Mouse (Mus musculus): ENCODE results near the gene Magohb. TPM values are rescaled to one million over a fixed set of nuclear protein-coding genes. Genes with fewer than 3 reads are reported as not detected.
"Not testable (repeated sequence)": the region's sequence is repeated elsewhere in the genome, so short reads cannot be mapped to it uniquely, and the experiment has no call there.

Magohb gene
- polyA plus RNA-seq, 1 experiment from 2014 or later: 50.6 TPM

DNA sequence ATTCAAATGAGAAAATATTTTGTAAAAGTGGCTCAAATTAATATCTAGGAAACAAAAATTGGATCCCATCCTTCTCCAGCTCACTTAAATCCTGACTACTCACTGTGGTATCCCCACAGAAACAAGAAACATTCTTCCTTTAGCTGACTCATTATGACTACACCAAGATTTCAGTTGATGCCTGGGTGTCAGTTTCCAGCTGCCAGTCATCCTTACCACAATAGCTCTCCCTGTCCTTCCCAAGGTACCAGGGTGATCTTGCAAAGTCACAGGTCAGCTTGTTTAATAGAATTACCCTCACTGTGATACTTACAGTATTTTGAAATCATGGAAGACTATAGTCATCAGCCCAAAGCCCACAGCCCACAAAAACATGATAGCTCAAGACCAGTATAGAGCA is 5.5 kb upstream of the Magohb start:
- Histone ChIP-seq H3K4me3 (ENCODE audit: low read length) (no peak overlapping the region), H3K9me3 (ENCODE audit: low read length) (no peaks in the 10 kb centered on the region), H3K27me3 (ENCODE audit: insufficient read depth, low read length) (no peaks in the 10 kb centered on the region), H3K36me3 (ENCODE audit: insufficient read depth, low read length) (no peaks in the 10 kb centered on the region), H3K9ac (replicated peaks; ENCODE audit: low read length) (no peak overlapping the region), H3K4me2 (replicated peaks; ENCODE audit: low read depth, low read length) (no peak overlapping the region), H3K27ac (ENCODE audit: low read length) (no peak overlapping the region), H3K4me1 (ENCODE audit: insufficient read depth, low read length) (no peaks in the 10 kb centered on the region)
- ATAC-seq (ENCODE audit: low FRiP score, low TSS enrichment): no peak

DNA sequence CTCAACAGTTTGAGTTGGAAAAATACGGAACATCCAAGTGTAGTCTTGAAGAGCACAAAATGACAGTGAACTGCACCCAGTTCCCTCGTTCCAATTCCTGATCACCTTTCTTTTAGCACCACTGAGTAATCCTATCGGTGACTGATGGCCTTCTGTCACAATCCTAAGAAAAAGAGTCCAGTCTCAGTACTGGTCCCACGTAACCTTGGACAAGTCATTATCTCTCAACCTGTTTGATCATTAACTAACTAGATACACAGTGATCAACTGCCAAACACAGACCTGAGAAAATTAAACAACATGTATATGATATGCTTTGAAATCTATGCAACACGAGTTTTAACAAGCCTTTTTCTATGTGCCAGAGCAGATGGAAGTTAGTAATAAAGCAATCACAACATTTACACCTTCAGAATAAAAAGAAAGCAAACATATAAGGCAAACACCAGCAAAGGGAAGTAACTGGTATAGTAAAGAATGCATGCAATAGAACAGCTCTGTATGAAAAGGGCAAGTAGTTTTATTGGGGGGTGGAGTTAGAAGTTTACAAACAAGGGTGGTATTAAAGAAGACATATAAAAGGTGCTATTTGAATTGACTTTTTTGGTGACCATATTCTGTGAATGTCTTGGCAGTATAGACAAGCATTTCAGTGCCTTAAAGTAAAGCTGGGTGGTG is 1.5 kb upstream of the Magohb start:
- Histone ChIP-seq H3K4me2 (replicated peaks; ENCODE audit: low read depth, low read length) (no peak overlapping the region), H3K9me3 (ENCODE audit: low read length) (no peaks in the 10 kb centered on the region), H3K27ac (ENCODE audit: low read length) (no peak overlapping the region), H3K36me3 (ENCODE audit: insufficient read depth, low read length) (no peaks in the 10 kb centered on the region), H3K9ac (replicated peaks; ENCODE audit: low read length) (no peak overlapping the region), H3K27me3 (ENCODE audit: insufficient read depth, low read length) (no peaks in the 10 kb centered on the region), H3K4me1 (ENCODE audit: insufficient read depth, low read length) (peaks cover 8% of the 10 kb centered on the region), H3K4me3 (ENCODE audit: low read length) (no peak overlapping the region)
- WGBS: 77% methylated on average over 5 of the region's 5 CpGs
- ATAC-seq (ENCODE audit: low FRiP score, low TSS enrichment): no peak

DNA sequence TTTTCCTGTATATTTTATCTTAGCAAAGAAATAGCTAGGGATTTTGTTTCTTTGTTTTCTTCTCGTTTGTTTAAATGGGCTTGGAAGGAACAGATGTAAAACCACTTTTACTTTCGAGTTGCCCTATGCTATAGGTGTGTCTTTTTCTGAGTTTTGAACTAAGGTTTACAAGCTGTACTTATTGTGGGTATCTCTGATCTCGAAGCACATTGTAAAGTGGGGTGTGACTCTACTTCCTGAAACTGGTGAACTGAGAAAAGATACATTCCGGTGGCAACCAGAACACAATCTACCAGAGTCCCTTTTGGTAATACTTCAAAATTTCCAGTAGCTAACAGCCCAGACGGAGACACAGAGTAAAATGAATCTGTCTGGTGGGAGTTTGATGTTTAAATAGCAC is 872 bp upstream of the Magohb start:
- Histone ChIP-seq H3K4me2 (replicated peaks; ENCODE audit: low read depth, low read length) (no peak overlapping the region; the same call in 1 of the 2 replicates), H3K4me1 (ENCODE audit: insufficient read depth, low read length) (peaks cover 8% of the 10 kb centered on the region), H3K27me3 (ENCODE audit: insufficient read depth, low read length) (no peaks in the 10 kb centered on the region), H3K9me3 (ENCODE audit: low read length) (no peaks in the 10 kb centered on the region), H3K9ac (replicated peaks; ENCODE audit: low read length) (no peak overlapping the region), H3K36me3 (ENCODE audit: insufficient read depth, low read length) (no peaks in the 10 kb centered on the region), H3K27ac (ENCODE audit: low read length) (no peak overlapping the region), H3K4me3 (ENCODE audit: low read length) (no peak overlapping the region)
- WGBS: 83% methylated on average over 5 of the region's 5 CpGs
- no peak for ATAC-seq (ENCODE audit: low FRiP score, low TSS enrichment)

DNA sequence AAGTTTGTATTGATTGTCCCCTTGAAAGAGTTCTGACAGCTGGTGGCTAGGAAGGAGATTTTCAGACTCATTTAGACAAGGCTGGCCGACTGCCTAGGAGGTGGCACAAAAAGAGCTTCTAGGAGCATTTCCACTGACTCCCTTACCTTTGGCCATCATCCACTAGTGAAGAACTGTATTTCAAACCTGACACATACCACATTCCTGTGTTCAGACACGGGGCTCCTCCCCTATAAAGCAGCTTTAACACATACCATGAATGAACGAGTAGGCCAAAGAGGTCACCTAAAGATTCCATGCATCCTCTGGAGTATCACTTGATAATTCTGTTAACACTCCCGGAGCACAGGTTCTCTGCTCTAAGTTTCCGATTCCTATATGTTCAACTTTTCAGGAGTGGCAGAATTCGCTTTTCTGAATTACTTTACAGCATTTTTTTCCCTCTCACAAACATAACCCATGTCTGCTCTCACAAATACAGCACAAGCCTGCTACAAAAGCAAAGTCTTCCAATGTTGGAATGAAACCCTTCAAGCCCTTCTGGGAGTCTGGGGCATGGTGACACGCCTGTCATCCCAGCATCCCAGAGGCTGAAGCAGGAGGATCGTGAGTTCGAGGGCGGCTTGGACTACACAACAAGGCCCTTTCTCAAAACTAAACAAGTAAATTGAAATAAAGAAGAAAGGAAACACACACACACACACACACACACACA is 611 bp downstream of the Magohb start:
- H3K9ac ChIP-seq (replicated peaks; ENCODE audit: low read length): peak overlapping the region; percentile 73
- WGBS: 16% methylated on average over 10 of the region's 10 CpGs
- peaks cover 8% of the 10 kb centered on the region for H3K4me1 ChIP-seq (ENCODE audit: insufficient read depth, low read length)
- H3K4me3 ChIP-seq (ENCODE audit: low read length): peak overlapping the region; percentile 61
- H3K27ac ChIP-seq (ENCODE audit: low read length): peak overlapping the region; percentile 31; the same call in 1 of the 2 replicates
- peak; percentile 71 for ATAC-seq (ENCODE audit: low FRiP score, low TSS enrichment)
- no peaks in the 10 kb centered on the region for H3K9me3 ChIP-seq (ENCODE audit: low read length)
- H3K36me3 ChIP-seq (ENCODE audit: insufficient read depth, low read length): peaks cover 12% of the 10 kb centered on the region
- peak overlapping the region; percentile 55 for H3K4me2 ChIP-seq (replicated peaks; ENCODE audit: low read depth, low read length)
- no peaks in the 10 kb centered on the region for H3K27me3 ChIP-seq (ENCODE audit: insufficient read depth, low read length)

DNA sequence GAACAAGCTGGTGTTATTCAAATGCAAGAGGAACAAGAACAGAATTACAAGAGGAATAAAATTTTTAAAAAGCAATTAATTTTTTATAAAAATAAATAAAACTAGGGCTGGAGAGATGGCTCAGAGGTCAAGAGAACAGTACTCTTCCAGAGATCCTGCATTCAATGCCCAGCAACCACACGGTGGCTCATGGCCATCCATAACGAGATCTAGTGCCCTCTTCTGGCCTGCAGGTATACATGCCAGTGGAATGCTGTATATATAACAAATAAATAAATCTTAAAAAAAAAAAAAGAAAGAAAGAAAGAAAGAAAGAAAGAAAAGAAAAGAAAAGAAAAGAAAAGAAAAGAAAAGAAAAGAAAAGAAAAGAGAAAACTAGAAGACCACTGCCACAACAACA is 2.6 kb downstream of the Magohb start:
- 15% methylated on average over 2 of the region's 2 CpGs for WGBS
- peaks cover 8% of the 10 kb centered on the region for H3K4me1 ChIP-seq (ENCODE audit: insufficient read depth, low read length)
- H3K9ac ChIP-seq (replicated peaks; ENCODE audit: low read length): no peak overlapping the region
- no peak overlapping the region for H3K4me3 ChIP-seq (ENCODE audit: low read length)
- ATAC-seq (ENCODE audit: low FRiP score, low TSS enrichment): no peak
- H3K36me3 ChIP-seq (ENCODE audit: insufficient read depth, low read length): peaks cover 16% of the 10 kb centered on the region
- H3K27me3 ChIP-seq (ENCODE audit: insufficient read depth, low read length): no peaks in the 10 kb centered on the region
- H3K27ac ChIP-seq (ENCODE audit: low read length): no peak overlapping the region
- H3K9me3 ChIP-seq (ENCODE audit: low read length): no peaks in the 10 kb centered on the region
- H3K4me2 ChIP-seq (replicated peaks; ENCODE audit: low read depth, low read length): no peak overlapping the region

DNA sequence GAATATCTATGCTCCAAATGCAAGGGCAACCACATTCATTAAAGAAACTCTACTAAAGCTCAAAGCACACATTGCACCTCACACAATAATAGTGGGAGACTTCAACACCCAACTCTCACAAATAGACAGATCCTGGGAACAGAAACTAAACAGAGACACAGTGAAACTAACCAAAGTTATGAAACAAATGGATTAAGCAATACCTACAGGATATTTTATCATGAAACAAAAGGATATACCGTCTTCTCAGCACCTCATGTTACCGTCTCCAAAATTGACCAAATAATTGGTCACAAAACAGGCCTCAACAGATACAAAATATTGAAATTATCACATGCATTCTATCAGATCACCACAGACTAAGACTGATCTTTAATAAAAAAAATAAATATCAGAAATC is 14.9 kb downstream of the Magohb start:
- H3K9ac ChIP-seq (replicated peaks; ENCODE audit: low read length); H3K9me3 ChIP-seq (ENCODE audit: low read length); H3K4me1 ChIP-seq (ENCODE audit: insufficient read depth, low read length); H3K27me3 ChIP-seq (ENCODE audit: insufficient read depth, low read length); H3K27ac ChIP-seq (ENCODE audit: low read length); ATAC-seq (ENCODE audit: low FRiP score, low TSS enrichment); H3K4me3 ChIP-seq (ENCODE audit: low read length); H3K4me2 ChIP-seq (replicated peaks; ENCODE audit: low read depth, low read length): not testable (repeated sequence)
- H3K36me3 ChIP-seq (ENCODE audit: insufficient read depth, low read length): peaks cover 14% of the 10 kb centered on the region; the same call in 1 of the 2 replicates
- 94% methylated on average over 2 of the region's 2 CpGs for WGBS

DNA sequence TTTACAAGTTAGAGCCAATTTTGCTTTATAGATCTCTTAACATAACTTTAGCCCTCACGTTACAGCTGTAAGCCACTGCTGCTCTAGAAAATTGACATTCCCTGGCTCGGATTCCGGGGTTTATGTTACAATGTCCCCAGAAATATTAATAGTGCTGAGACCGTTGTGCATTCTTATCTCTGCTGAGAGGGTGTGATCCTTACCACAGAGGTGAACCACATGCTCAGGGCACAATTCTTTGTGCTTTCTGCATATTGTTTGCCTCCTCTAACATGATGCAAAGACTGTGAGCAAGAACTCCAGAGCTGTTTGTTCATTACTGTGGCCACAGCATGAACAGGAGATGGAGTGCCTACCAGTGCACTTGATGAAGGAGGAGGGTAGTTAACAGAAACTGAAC is 16.4 kb downstream of the Magohb start:
- Histone ChIP-seq H3K4me3 (ENCODE audit: low read length) (no peak overlapping the region), H3K9me3 (ENCODE audit: low read length) (no peaks in the 10 kb centered on the region), H3K4me1 (ENCODE audit: insufficient read depth, low read length) (no peaks in the 10 kb centered on the region), H3K4me2 (replicated peaks; ENCODE audit: low read depth, low read length) (no peak overlapping the region), H3K9ac (replicated peaks; ENCODE audit: low read length) (no peak overlapping the region), H3K27me3 (ENCODE audit: insufficient read depth, low read length) (no peaks in the 10 kb centered on the region), H3K27ac (ENCODE audit: low read length) (no peak overlapping the region), H3K36me3 (ENCODE audit: insufficient read depth, low read length) (peaks cover 8% of the 10 kb centered on the region; the same call in 1 of the 2 replicates)
- 84% methylated on average over 4 of the region's 4 CpGs for WGBS
- ATAC-seq (ENCODE audit: low FRiP score, low TSS enrichment): no peak

GRCm38 (mm10) chr6:131272311-131272710 is 20.7 kb downstream of the Magohb start:
- H3K4me1 ChIP-seq (ENCODE audit: insufficient read depth, low read length): no peaks in the 10 kb centered on the region
- no peak overlapping the region for H3K4me3 ChIP-seq (ENCODE audit: low read length)
- H3K4me2 ChIP-seq (replicated peaks; ENCODE audit: low read depth, low read length): no peak overlapping the region
- H3K9ac ChIP-seq (replicated peaks; ENCODE audit: low read length): no peak overlapping the region
- no peak for ATAC-seq (ENCODE audit: low FRiP score, low TSS enrichment)
- H3K27ac ChIP-seq (ENCODE audit: low read length): no peak overlapping the region
- 94% methylated on average over 1 of the region's 1 CpGs for WGBS
- no peaks in the 10 kb centered on the region for H3K27me3 ChIP-seq (ENCODE audit: insufficient read depth, low read length)
- H3K36me3 ChIP-seq (ENCODE audit: insufficient read depth, low read length): peaks cover 6% of the 10 kb centered on the region; the same call in 1 of the 2 replicates
- H3K9me3 ChIP-seq (ENCODE audit: low read length): no peaks in the 10 kb centered on the region

DNA sequence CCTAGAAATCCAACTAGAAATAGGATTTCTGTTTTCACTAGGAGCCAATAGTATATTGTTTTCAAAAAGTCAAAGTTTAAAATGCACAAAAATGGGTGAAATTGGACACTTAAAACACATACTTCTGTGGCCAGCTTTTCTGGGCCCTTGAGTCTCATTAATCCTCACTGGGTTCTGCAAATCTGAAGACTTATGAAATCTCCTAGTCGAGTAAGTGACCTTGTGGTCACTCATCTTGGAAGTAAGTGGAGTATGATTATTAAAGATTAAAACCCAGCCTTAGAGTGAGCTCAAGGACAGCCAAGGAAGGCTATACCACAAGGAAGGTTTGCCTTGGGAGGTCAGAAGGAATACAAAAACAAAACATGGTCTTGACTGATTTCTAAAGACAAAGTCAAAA is 22.7 kb downstream of the Magohb start:
- Histone ChIP-seq H3K36me3 (ENCODE audit: insufficient read depth, low read length) (no peaks in the 10 kb centered on the region), H3K27me3 (ENCODE audit: insufficient read depth, low read length) (no peaks in the 10 kb centered on the region), H3K4me1 (ENCODE audit: insufficient read depth, low read length) (no peaks in the 10 kb centered on the region), H3K4me2 (replicated peaks; ENCODE audit: low read depth, low read length) (no peak overlapping the region), H3K9ac (replicated peaks; ENCODE audit: low read length) (no peak overlapping the region), H3K9me3 (ENCODE audit: low read length) (no peaks in the 10 kb centered on the region), H3K27ac (ENCODE audit: low read length) (no peak overlapping the region), H3K4me3 (ENCODE audit: low read length) (no peak overlapping the region)
- ATAC-seq (ENCODE audit: low FRiP score, low TSS enrichment): no peak
- 55% methylated on average over 1 of the region's 1 CpGs for WGBS

GRCm38 (mm10) chr6:131269599-131269998 is 23.4 kb downstream of the Magohb start:
- Histone ChIP-seq H3K4me3 (ENCODE audit: low read length) (no peak overlapping the region), H3K27me3 (ENCODE audit: insufficient read depth, low read length) (no peaks in the 10 kb centered on the region), H3K27ac (ENCODE audit: low read length) (no peak overlapping the region), H3K9me3 (ENCODE audit: low read length) (no peaks in the 10 kb centered on the region), H3K4me1 (ENCODE audit: insufficient read depth, low read length) (no peaks in the 10 kb centered on the region), H3K4me2 (replicated peaks; ENCODE audit: low read depth, low read length) (no peak overlapping the region), H3K36me3 (ENCODE audit: insufficient read depth, low read length) (no peaks in the 10 kb centered on the region), H3K9ac (replicated peaks; ENCODE audit: low read length) (no peak overlapping the region)
- no peak for ATAC-seq (ENCODE audit: low FRiP score, low TSS enrichment)
- WGBS: 81% methylated on average over 2 of the region's 2 CpGs

Data from kidney, embryonic 16.5 days (tissue).